Mouse (Mus musculus) effector memory CD4-positive, alpha-beta T cell, adult 7 months (primary cell): Measurements from ENCODE around the gene Slc17a7. TPM values are rescaled to one million over a fixed set of nuclear protein-coding genes. Genes with fewer than 3 reads are reported as not detected.

Source experiments
- polyA plus RNA-seq: library from polyadenylated mRNA; unstranded; fragments of 100-300 nt; shearing (Covaris generic); gene quantifications from one replicate; pipeline ENCODE4 v1.2.1, GENCODE M21; 2017

Gene Slc17a7
- polyA plus RNA-seq: not detected

DNA sequence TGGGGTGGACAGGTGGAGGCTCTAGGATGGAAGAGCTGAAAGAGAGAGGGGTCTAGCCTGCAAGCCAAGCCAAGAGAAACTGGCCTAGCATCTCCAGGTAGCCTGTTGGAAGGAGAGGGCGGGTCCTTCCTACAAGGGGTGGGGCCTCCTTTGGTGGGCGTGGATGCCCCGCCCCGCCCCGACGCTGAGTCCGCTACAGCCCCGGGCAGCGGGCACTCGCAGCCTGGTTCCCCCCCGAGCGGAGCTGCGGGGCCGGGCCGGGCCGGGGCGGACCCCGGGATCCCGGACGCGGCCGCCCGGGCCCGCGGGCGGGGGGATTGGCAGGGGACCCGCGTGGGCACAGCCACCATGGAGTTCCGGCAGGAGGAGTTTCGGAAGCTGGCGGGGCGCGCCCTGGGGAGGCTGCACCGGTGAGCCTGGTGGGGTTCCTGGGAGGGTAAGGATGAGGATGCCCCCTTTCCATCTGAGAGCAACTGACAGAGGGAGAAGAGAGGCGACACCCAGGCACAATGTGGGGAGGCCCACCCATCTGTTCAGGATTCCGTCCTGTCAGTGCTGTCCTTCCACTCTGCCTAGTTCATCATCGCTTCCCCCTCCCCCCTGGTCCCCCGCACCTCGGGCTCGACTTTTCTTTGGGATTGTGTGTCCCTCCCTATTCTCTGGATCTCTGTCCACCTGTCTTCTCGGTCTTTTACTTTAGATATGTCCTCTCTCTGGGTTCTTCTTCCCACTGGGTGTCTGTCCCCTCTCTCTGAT, at the start of gene Slc17a7:
Slc17a7 (plus strand) TSS at position 215 of the 756 bp plus-strand sequence.

DNA sequence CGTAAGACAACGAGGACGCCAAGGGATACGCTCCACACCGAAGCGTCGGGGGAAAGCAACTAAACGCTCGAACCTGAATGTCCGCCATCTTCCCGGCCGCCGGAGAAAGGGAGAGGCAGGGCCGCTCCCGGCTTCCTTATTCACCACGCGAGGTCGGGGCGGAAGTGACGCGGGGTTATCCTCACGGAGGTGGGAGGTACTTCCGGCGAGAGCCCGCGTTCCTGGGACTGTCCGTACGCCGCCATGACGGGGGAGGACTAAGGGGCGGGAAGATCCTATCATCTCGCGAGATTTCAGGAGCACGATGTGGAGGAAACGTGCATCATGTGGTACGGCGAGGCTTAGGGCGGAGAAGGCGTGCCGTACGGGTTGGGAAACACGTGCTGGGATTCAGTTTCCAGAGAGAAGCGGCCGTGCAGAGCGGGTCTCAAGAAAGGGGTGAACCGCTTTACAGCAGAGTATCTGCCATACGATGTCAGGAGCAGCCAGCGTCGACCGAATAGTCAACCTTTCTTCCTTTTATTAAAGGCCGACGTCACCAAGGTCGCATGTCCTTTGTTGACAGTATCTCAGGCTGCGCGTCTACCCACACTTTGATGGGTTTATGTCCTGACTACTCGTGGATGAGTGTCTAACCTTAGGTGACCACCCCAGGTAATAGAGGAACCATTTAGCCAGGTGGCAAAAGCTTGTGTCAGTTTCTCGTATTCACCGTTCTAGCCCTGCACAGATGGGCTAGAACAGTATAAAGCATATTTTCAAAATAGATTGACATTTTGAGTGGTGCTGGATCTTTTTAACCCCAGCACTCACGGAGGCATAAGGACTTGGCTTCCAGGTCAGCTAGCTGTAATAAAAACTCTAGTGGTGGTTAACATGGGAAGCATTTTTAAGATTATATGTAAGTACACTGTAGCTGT, 39.3 kb upstream of the Slc17a7 start, which contains the start of gene Rps11:
Rps11 (minus strand) TSS at position 216 of the 920 bp plus-strand sequence.

DNA sequence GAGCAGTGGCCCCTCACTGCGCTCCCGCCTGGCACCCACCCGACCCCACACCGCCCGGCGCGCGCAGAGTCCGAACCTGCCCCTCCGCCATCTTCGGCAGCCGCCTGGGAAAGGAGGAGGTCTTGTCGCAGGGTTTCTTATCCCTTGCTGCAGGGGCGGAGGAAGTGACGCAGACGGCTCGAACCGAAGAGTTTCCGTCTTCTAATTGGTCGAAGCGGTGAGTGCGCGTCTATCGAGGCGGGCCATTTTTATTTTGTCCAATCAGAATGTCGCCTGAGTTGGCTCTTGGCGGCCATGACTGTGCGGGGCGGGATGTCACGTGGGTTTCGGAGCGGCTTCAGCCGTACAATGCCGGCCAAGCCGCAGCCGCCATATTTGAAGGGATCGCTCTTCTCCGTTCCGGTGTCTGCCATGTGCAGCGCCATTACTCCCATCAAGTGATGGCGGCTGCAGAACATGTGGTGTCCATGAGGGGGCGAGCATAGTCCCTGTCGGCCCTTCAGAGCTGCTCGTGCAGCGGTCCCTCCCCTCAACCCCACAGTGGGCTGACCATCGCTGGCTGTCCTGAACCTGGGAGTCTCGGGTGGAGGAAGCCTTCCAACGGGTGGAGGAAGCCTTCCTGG, 35.0 kb upstream of the Slc17a7 start, which contains the start of gene Rpl13a:
Rpl13a (minus strand) TSS at position 138 of the 623 bp plus-strand sequence.

DNA sequence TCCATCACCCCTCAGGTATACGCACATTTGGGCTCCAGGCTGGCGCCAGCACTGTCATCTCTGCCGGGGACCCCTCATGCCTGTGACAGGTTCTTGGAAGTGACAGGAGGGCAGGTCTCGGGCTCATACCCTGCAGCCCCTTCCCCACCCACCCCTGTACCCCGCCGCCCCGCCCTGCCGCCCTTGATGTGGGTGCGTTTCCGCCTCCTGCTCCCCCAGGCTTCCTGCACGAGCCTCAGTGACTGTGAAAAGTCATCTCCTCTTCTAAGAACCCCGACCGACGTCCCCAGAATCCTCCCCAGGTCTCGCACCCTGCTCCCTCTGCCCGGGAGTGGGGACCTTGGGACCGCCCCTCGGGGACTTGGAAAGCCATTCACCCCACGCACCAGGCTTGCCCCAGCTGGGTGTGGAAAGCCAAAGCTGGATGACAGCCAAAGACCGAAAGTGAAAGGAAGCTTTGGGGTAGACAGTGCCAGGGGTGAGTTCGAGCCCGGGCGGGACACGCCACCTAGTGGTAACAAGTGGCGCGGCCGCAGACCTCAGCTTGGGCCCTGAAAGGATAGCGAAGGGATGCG, 27.7 kb upstream of the Slc17a7 start, which contains the start of the genes Gm45713 and Flt3l:
Gm45713 (minus strand) TSS at position 239 of the 575 bp plus-strand sequence.
Flt3l (minus strand) TSS at position 440 of the 575 bp plus-strand sequence.

DNA sequence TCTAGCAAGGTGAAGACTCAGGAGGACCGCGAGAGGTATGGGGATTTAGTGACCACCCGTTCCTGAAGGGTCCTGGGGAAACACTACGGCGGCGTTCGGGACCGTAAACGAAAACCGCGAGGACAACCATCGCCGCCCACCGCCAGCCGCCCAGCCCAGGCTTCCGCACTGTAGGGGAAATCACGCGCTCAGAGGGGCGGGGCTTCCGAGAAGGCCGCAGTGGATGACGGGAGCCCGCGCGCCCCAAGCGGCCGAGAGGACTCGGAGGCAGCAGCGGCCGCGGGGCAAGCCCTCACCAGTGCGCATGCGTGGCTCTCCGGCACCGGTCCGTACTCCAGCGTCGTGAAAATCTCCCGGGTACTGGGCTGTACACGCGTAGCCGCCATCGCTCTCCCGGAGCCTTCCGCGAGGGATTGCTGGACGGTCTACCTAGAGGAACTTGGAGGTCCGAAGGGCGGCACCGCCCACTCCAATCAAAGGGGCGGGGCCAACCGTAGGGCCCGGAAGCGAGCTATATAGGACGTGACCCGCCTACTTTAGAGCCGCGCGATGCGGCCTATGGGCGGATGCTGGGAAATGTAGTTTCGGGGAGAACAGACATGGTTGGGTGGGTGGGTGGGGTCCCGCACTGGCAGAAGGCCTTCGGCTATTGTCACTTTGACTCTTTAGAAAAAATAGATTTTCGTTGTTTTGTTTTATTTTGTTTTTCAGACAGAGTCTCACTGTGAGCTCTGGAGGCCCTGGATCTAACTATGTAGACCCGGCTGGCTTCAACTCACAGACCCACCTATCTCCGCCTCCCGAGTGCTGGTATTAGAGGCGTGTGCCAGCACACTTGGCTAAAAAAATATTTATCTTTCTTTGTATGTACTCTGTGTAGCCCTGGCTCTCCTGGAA, 9.4 kb upstream of the Slc17a7 start, which contains the start of the genes Pih1d1 and Aldh16a1:
Pih1d1 (plus strand) TSS at position 208 of the 897 bp plus-strand sequence.
Aldh16a1 (minus strand) TSS at position 489 of the 897 bp plus-strand sequence.

DNA sequence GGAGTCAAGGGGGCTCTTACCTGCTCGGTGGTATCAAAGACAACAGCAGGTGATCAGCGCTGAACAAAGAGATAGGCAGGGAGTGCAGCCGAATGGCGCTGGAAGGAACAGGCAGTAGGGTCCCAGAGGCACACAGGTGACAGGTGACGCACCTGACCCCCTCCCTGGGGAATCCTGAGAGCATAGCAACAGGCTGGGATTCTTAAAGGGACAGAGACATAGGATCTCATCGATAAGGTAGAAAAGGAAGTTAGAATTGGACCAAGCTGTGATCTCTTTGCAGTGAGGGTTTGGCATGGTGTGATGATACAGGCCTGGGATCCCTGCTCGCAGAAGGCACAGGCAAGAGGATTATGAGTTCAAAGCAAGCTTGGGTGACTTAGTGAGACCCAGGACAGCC, 15.7 kb downstream of the Slc17a7 start, which contains the start of gene Gfy:
Gfy (minus strand) TSS at position 101 of the 400 bp plus-strand sequence.

DNA sequence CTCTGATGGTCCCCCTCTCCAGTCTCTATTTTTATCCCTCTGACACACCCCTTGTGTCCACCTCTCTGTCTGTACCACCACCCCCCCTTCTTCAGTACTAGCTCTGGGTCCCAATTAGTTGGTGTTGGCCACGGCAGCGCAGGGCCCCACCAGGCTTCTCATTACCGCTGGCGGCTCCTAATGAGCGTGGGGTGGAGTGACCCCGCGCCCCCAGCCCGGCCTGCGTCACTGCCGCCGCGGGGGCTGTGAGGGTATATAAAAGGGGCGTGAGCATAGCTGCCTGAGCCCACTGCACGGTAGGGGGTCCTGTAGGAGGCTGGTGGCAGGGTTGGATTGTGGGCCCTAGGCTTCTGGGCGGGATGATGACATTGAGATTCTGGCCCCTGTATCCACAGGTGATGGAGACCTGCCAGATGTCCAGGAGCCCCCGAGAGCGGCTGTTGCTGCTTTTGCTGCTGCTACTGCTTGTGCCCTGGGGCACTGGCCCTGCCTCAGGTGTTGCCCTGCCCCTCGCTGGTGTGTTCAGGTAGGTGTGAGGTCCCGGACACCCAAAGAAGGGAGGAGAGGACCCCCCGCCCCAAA, 17.2 kb downstream of the Slc17a7 start, which contains the start of gene Pth2:
Pth2 (plus strand) TSS at position 100 of the 582 bp plus-strand sequence.

DNA sequence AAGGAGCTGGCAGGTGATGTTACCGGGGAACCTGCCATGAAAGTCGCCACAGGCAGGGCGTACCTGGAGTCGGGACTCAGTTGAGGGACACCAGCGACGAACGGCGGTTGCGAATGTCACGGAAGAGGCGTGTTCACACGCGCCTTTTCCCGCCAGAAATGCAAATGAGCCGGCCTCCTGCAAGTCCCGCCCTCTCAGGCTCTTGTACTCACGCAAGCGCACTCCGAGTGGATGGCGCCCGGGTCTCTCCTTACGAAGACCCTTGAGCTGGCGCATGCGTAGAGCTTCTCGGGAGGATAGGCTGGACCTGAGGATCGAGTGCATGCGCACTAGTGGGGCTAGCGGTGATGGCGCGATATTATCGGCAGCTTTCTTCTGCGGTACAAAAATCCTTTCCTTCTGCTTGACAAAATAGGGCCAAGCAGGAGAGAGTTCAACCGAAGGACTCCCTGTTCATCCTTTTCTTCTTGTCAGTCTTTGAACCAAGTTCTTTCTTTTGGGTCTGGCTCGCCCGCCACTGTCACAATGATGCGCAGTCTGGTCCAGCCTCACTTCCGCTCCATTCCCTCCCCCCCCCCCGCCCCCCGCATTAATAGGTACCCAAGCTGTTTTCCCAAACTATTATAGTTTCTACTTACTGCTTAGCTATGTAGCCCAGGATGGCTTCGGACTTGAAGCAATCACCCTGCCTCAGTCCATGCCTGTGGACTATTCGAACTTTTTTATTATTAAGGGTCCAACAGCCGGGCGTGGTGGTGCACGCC, 40.8 kb downstream of the Slc17a7 start, which contains the start of gene Ccdc155:
Ccdc155 (minus strand) TSS at position 513 of the 764 bp plus-strand sequence.

DNA sequence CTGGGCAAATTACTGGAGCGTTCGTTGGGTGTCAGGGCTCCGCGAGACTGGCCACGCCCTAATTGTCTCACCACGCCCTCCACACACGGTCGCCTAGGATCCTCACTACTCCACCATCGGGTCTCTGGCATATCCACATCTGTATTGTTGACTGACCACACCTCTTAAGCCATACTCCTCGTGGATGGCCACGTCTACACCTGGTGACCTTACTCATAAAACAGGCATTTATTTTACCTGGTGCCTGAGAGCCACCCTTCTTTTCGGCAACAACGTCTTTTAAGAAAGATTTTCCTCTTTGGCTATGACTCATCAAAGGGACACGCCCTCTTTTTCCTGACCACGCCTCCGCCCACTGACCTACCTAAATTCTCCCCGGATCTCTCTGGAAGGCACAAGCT, 48.1 kb downstream of the Slc17a7 start, which contains the start of gene Dkkl1:
Dkkl1 (minus strand) TSS at position 297 of the 401 bp plus-strand sequence.

DNA sequence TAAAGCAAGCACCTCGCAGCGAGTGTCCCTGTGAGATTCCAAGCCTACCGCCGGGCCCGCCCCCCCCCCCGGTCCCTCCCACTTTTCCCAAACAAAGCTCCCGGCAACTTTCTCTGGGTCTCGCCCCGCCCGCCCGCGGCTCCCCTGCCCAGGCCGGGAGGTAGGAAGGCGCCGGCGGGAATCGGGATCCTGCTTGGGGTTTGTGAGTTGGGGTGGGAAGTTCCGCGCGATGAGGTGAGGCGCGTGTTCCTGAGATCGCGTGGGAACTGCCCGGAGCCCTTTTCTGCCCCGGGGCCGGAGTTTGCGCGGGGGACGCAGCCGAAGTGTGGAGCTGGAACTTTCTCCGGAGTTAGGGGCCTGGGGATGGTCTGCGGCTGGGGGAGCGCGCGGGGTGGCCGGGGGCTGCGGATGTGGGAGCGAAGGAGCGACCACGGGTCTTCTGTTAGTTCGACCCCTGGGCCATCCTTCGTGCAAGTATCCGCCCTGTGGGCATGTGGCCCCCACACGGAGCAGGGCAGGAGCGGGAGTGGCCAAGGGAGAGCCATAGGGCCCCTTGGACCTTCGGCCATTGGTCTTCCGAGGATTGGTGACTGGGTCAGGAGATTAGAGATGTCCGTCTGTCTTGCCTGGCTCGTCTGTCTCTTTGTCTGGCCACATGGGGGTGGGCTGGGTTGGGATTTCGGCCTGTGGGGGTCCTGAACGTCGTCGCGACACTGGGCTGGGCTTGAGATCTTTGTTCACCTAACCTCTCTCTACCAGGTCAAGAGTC, 52.1 kb downstream of the Slc17a7 start, which contains the start of gene Tead2:
Tead2 (plus strand) TSS at position 81 of the 769 bp plus-strand sequence.

Other genes starting within 250 kb of the Slc17a7 start
- gene Ap2a1, start 234.5 kb upstream of the Slc17a7 start, polyA plus RNA-seq: 45.9 TPM
- gene Tsks, start 220.7 kb upstream of the Slc17a7 start, polyA plus RNA-seq: 0.28 TPM
- gene Cpt1c, start 189.1 kb upstream of the Slc17a7 start, polyA plus RNA-seq: 0.67 TPM
- gene Prmt1, start 177.4 kb upstream of the Slc17a7 start, polyA plus RNA-seq: 143 TPM
- gene Irf3, start 166.3 kb upstream of the Slc17a7 start, polyA plus RNA-seq: 134 TPM
- 13.6 TPM for gene Bcl2l12, start 165.2 kb upstream of the Slc17a7 start, polyA plus RNA-seq
- 22.3 TPM for gene Scaf1, start 147.6 kb upstream of the Slc17a7 start, polyA plus RNA-seq
- gene Rras, start 146.0 kb upstream of the Slc17a7 start, polyA plus RNA-seq: 25.1 TPM
- gene Prr12, start 111.1 kb upstream of the Slc17a7 start, polyA plus RNA-seq: 1.0 TPM
- 78.5 TPM for gene Nosip, start 101.5 kb upstream of the Slc17a7 start, polyA plus RNA-seq
- 1.6 TPM for gene Prrg2, start 101.3 kb upstream of the Slc17a7 start, polyA plus RNA-seq
- 5.5 TPM for gene Rcn3, start 71.7 kb upstream of the Slc17a7 start, polyA plus RNA-seq
- gene Fcgrt, start 60.1 kb upstream of the Slc17a7 start, polyA plus RNA-seq: 6.4 TPM
- gene Rps11, start 39.5 kb upstream of the Slc17a7 start, polyA plus RNA-seq: 1,883 TPM
- 3,183 TPM for gene Rpl13a, start 35.2 kb upstream of the Slc17a7 start, polyA plus RNA-seq
- gene Gm45713, start 27.7 kb upstream of the Slc17a7 start, polyA plus RNA-seq: not detected
- gene Flt3l, start 27.5 kb upstream of the Slc17a7 start, polyA plus RNA-seq: 165 TPM
- 28.2 TPM for gene Pih1d1, start 9.6 kb upstream of the Slc17a7 start, polyA plus RNA-seq
- 36.2 TPM for gene Aldh16a1, start 9.4 kb upstream of the Slc17a7 start, polyA plus RNA-seq
- gene Gfy, start 15.6 kb downstream of the Slc17a7 start, polyA plus RNA-seq: not detected
- not detected for gene Pth2, start 17.0 kb downstream of the Slc17a7 start, polyA plus RNA-seq
- gene Ccdc155, start 40.9 kb downstream of the Slc17a7 start, polyA plus RNA-seq: 0.95 TPM
- gene Dkkl1, start 48.2 kb downstream of the Slc17a7 start, polyA plus RNA-seq: 66.4 TPM
- gene Tead2, start 51.8 kb downstream of the Slc17a7 start, polyA plus RNA-seq: 1.7 TPM
- 386 TPM for gene Cd37, start 75.2 kb downstream of the Slc17a7 start, polyA plus RNA-seq
- not detected for gene Slc6a16, start 77.1 kb downstream of the Slc17a7 start, polyA plus RNA-seq
- 0.93 TPM for gene Slc6a21, start 113.6 kb downstream of the Slc17a7 start, polyA plus RNA-seq
- gene Trpm4, start 169.8 kb downstream of the Slc17a7 start, polyA plus RNA-seq: 5.0 TPM
- gene Hrc, start 171.3 kb downstream of the Slc17a7 start, polyA plus RNA-seq: not detected
- gene Ppfia3, start 203.1 kb downstream of the Slc17a7 start, polyA plus RNA-seq: 0.12 TPM
- not detected for gene Lin7b, start 206.6 kb downstream of the Slc17a7 start, polyA plus RNA-seq
- gene Snrnp70, start 231.8 kb downstream of the Slc17a7 start, polyA plus RNA-seq: 211 TPM
- gene Kcna7, start 241.7 kb downstream of the Slc17a7 start, polyA plus RNA-seq: not detected
- 0.60 TPM for gene Ntf5, start 249.7 kb downstream of the Slc17a7 start, polyA plus RNA-seq